Mouse (Mus musculus) embryonic facial prominence, embryonic 10.5 days (tissue): ENCODE results near the gene Thrap3. TPM values are rescaled to one million over a fixed set of nuclear protein-coding genes. Genes with fewer than 3 reads are reported as not detected.
A peak's percentile ranks its signal among the peaks of the same experiment; 100 is the strongest.

Source experiments
- DNase-seq: peaks from one replicate; pipeline ENCODE4 v3.0.0-alpha.2; 2017; ENCODE audit warnings: low spot score
- H3K27ac ChIP-seq: fragments of 300-500 bp; sonication (generic); replicated peaks from 2 replicates; pipeline ENCODE4 v1.5.1; 2016; ENCODE audit warnings: mild to moderate bottlenecking
- H3K27me3 ChIP-seq: fragments of 300-500 bp; sonication (generic); replicated peaks from 2 replicates; pipeline ENCODE4 v1.6.1; 2016; ENCODE audit warnings: low read depth, mild to moderate bottlenecking; ENCODE audit not compliant: poor library complexity, severe bottlenecking
- H3K36me3 ChIP-seq: fragments of 300-500 bp; sonication (generic); replicated peaks from 2 replicates; pipeline ENCODE4 v1.6.1; 2016; ENCODE audit warnings: mild to moderate bottlenecking, moderate library complexity
- H3K4me1 ChIP-seq: fragments of 300-500 bp; sonication (generic); 2 replicates; pipeline ENCODE4 v1.6.1; 2016
- H3K4me3 ChIP-seq: fragments of 300-500 bp; sonication (generic); 2 replicates; pipeline ENCODE4 v1.5.1; 2016; ENCODE audit warnings: mild to moderate bottlenecking, moderate library complexity
- H3K9me3 ChIP-seq: fragments of 300-500 bp; sonication (generic); 2 replicates; pipeline ENCODE4 v1.6.1; 2016; ENCODE audit warnings: mild to moderate bottlenecking
- WGBS: fragments of 180-500 bp; shearing (Covaris S2); methylation state at CpG from one replicate; pipeline ENCODE4 v1.1.7; 2016; 5-methylcytosine and 5-hydroxymethylcytosine counted together
- polyA plus RNA-seq: library from polyadenylated mRNA; unstranded; fragments of >200 nt; fragmentation: Nextera tagmentation; extraction: Ambion mirVana; gene quantifications from 2 replicates; pipeline ENCODE4 v1.2.1, GENCODE M21; 2016

Gene Thrap3
- polyA plus RNA-seq, 1 experiment from 2014 or later: 263 TPM

- H3K27ac ChIP-seq: no peak overlapping the region
- no peak overlapping the region for H3K4me3 ChIP-seq
- 89% methylated on average over 8 of the region's 8 CpGs for WGBS
Measured at GRCm38 (mm10) chr4:126160981-126161380, 41.6 kb downstream of the Thrap3 start.

GRCm38 (mm10) chr4:126159455-126159854 lies 43.1 kb downstream of the Thrap3 start:
- Histone ChIP-seq H3K36me3 (peaks cover 14% of the 10 kb centered on the region), H3K9me3 (no peaks in the 10 kb centered on the region; the same call in 1 of the 2 replicates), H3K27me3 (no peaks in the 10 kb centered on the region), H3K27ac (no peak overlapping the region), H3K4me3 (no peak overlapping the region), H3K4me1 (peaks cover 46% of the 10 kb centered on the region)
- DNase-seq: no peak
- WGBS: 82% methylated on average over 8 of the region's 8 CpGs

More at GRCm38 (mm10) chr4:126160981-126161380, 41.6 kb downstream of the Thrap3 start:
- Histone ChIP-seq H3K36me3 (peaks cover 26% of the 10 kb centered on the region), H3K27me3 (no peaks in the 10 kb centered on the region), H3K4me1 (peaks cover 31% of the 10 kb centered on the region), H3K9me3 (no peaks in the 10 kb centered on the region; the same call in 1 of the 2 replicates)
- no peak for DNase-seq

GRCm38 (mm10) chr4:126157562-126157961 lies 45.0 kb downstream of the Thrap3 start:
- Histone ChIP-seq H3K27ac (no peak overlapping the region), H3K4me1 (peaks cover 38% of the 10 kb centered on the region), H3K9me3 (no peaks in the 10 kb centered on the region; the same call in 1 of the 2 replicates), H3K36me3 (peaks cover 17% of the 10 kb centered on the region; the same call in 1 of the 2 replicates), H3K27me3 (no peaks in the 10 kb centered on the region), H3K4me3 (no peak overlapping the region)
- no peak for DNase-seq
- WGBS: 89% methylated on average over 6 of the region's 6 CpGs

GRCm38 (mm10) chr4:126156617-126157016 lies 45.9 kb downstream of the Thrap3 start:
- peaks cover 25% of the 10 kb centered on the region for H3K36me3 ChIP-seq
- H3K27me3 ChIP-seq: 0 out of 2 replicates have a peak, but pooled peaks cover 3% of the 10 kb centered on the region
- 62% methylated on average over 5 of the region's 5 CpGs for WGBS
- no peak overlapping the region for H3K4me3 ChIP-seq
- 0 out of 2 replicates have a peak overlapping the region, but pooled peaks have one; percentile 35 for H3K27ac ChIP-seq
- no peaks in the 10 kb centered on the region; the same call in 1 of the 2 replicates for H3K9me3 ChIP-seq
- peaks cover 33% of the 10 kb centered on the region for H3K4me1 ChIP-seq
- DNase-seq: no peak

- no peak for DNase-seq
- H3K27ac ChIP-seq: peak overlapping the region; percentile 77
- no peak overlapping the region for H3K4me3 ChIP-seq
- 58% methylated on average over 2 of the region's 2 CpGs for WGBS
- H3K4me1 ChIP-seq: peaks cover 39% of the 10 kb centered on the region
- H3K9me3 ChIP-seq: no peaks in the 10 kb centered on the region; the same call in 1 of the 2 replicates
- H3K27me3 ChIP-seq: peaks cover 11% of the 10 kb centered on the region
- peaks cover 32% of the 10 kb centered on the region for H3K36me3 ChIP-seq
Measured at GRCm38 (mm10) chr4:126155869-126156268, 46.7 kb downstream of the Thrap3 start.

- Histone ChIP-seq H3K36me3 (peaks cover 33% of the 10 kb centered on the region), H3K9me3 (no peaks in the 10 kb centered on the region; the same call in 1 of the 2 replicates), H3K27ac (peak overlapping the region; percentile 77; the same call in 1 of the 2 replicates), H3K4me3 (no peak overlapping the region), H3K4me1 (peaks cover 45% of the 10 kb centered on the region), H3K27me3 (peaks cover 17% of the 10 kb centered on the region)
- DNase-seq: no peak
- WGBS: 54% methylated on average over 4 of the region's 4 CpGs
Measured at GRCm38 (mm10) chr4:126155183-126155582, 47.4 kb downstream of the Thrap3 start.

- WGBS: 62% methylated on average over 14 of the region's 14 CpGs
- Histone ChIP-seq H3K27me3 (peaks cover 41% of the 10 kb centered on the region), H3K27ac (0 out of 2 replicates have a peak overlapping the region, but pooled peaks have one; percentile 85), H3K4me3 (no peak overlapping the region), H3K4me1 (peaks cover 69% of the 10 kb centered on the region), H3K36me3 (peaks cover 40% of the 10 kb centered on the region), H3K9me3 (no peaks in the 10 kb centered on the region; the same call in 1 of the 2 replicates)
- DNase-seq: no peak
Measured at GRCm38 (mm10) chr4:126152864-126153263, 49.7 kb downstream of the Thrap3 start.

GRCm38 (mm10) chr4:126151701-126152440 lies 50.7 kb downstream of the Thrap3 start:
- Histone ChIP-seq H3K27me3 (peaks cover 46% of the 10 kb centered on the region), H3K4me3 (no peak overlapping the region), H3K4me1 (peaks cover 79% of the 10 kb centered on the region), H3K36me3 (peaks cover 36% of the 10 kb centered on the region), H3K27ac (peak overlapping the region; percentile 85), H3K9me3 (no peaks in the 10 kb centered on the region)
- DNase-seq: no peak
- WGBS: 87% methylated on average over 16 of the region's 16 CpGs

- peaks cover 80% of the 10 kb centered on the region for H3K4me1 ChIP-seq
- H3K27ac ChIP-seq: peak overlapping the region; percentile 85
- peak overlapping the region; percentile 80 for H3K4me3 ChIP-seq
- H3K36me3 ChIP-seq: peaks cover 31% of the 10 kb centered on the region
- WGBS: 45% methylated on average over 6 of the region's 6 CpGs
- peaks cover 46% of the 10 kb centered on the region for H3K27me3 ChIP-seq
- H3K9me3 ChIP-seq: no peaks in the 10 kb centered on the region
- DNase-seq: no peak
Measured at GRCm38 (mm10) chr4:126150949-126151320, 51.6 kb downstream of the Thrap3 start.

GRCm38 (mm10) chr4:126150297-126150948 lies 52.1 kb downstream of the Thrap3 start:
- Histone ChIP-seq H3K9me3 (no peaks in the 10 kb centered on the region), H3K27ac (peak overlapping the region; percentile 95), H3K27me3 (peaks cover 46% of the 10 kb centered on the region), H3K4me1 (peaks cover 80% of the 10 kb centered on the region), H3K4me3 (peak overlapping the region; percentile 80), H3K36me3 (peaks cover 31% of the 10 kb centered on the region)
- WGBS: 23% methylated on average over 16 of the region's 16 CpGs
- DNase-seq: peak; percentile 96

GRCm38 (mm10) chr4:126149798-126150197 lies 52.8 kb downstream of the Thrap3 start:
- Histone ChIP-seq H3K4me1 (peaks cover 79% of the 10 kb centered on the region), H3K27ac (peak overlapping the region; percentile 95), H3K9me3 (no peaks in the 10 kb centered on the region), H3K36me3 (peaks cover 31% of the 10 kb centered on the region), H3K27me3 (peaks cover 46% of the 10 kb centered on the region), H3K4me3 (peak overlapping the region; percentile 80)
- 24% methylated on average over 10 of the region's 10 CpGs for WGBS
- peak; percentile 57 for DNase-seq

GRCm38 (mm10) chr4:126149041-126149676 lies 53.4 kb downstream of the Thrap3 start:
- Histone ChIP-seq H3K4me1 (peaks cover 74% of the 10 kb centered on the region), H3K4me3 (peak overlapping the region; percentile 80), H3K9me3 (no peaks in the 10 kb centered on the region), H3K27me3 (peaks cover 46% of the 10 kb centered on the region), H3K27ac (peak overlapping the region; percentile 95), H3K36me3 (peaks cover 31% of the 10 kb centered on the region)
- 13% methylated on average over 42 of the region's 42 CpGs for WGBS
- peak; percentile 47 for DNase-seq
